Mouse (Mus musculus): ENCODE results near the gene Gpr25. TPM values are rescaled to one million over a fixed set of nuclear protein-coding genes. Genes with fewer than 3 reads are reported as not detected.

Gpr25 gene
- total RNA-seq, 2 experiments from 2014 or later: not detected

DNA sequence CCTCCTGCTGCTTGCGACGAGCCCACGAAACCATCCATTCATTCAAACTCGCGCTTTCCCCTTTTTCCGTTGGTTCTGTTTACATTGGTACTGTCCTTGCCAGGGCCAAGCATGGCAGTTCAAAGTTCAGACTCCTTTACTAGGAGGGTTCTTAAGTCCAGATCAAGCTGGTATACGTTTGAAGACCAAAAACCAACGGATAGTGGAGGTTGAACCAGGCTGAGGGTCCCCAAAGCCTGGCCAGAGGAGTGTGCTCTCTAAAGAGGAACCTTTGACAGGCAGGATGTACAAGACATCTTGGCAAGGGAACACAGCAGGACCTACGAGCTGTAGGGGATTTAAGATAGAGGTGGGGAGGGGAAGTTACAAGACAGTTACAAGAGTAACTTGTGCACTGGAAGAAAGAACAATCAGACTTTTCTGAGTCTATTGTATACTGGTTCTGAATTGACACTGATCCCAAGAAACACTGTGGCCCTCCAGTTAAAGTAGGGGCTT lies 26.0 kb downstream of the Gpr25 start:
- ATAC-seq (replicated peaks; ENCODE audit: low FRiP score, poor library complexity, severe bottlenecking): no peak

DNA sequence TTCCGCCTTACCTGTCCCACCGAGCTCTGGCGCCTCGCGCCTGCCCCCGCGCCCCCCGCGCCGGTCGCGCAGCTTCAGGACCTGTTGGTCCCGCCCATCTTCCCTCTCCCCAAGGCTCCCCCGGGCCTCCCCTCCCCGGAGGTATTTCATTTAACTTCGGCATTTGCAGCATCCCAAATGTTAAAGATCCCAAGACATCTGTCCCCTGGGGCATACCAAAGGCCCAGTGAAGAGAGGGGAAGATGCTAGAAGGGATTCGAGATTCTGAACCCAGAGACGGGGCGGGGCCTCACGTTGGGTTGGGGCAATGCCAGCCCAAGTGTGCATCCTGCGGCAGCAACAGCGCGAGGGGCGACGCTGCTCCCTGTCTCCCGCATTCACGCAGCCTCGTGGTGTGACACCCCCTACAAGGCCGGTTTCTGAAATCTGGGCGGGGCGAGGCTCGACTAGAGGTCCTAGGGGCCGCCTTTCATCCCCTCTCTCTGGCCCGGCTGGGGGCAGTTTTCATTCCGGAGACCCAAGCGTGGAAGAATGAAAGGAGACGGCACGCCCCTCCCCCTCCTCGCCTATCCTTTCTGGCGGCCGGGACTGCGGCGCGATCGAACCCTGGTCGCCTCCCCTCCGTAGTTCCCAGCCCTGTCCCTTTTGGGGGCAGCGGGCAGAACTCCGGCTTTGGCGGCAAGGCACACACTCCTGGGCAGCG lies 26.6 kb downstream of the Gpr25 start, which contains the start of gene Inava:
Gene Inava, minus strand, starts transcription at position 373 of the 703 bp plus-strand sequence.
- no peak for ATAC-seq (replicated peaks; ENCODE audit: low FRiP score, poor library complexity, severe bottlenecking)

DNA sequence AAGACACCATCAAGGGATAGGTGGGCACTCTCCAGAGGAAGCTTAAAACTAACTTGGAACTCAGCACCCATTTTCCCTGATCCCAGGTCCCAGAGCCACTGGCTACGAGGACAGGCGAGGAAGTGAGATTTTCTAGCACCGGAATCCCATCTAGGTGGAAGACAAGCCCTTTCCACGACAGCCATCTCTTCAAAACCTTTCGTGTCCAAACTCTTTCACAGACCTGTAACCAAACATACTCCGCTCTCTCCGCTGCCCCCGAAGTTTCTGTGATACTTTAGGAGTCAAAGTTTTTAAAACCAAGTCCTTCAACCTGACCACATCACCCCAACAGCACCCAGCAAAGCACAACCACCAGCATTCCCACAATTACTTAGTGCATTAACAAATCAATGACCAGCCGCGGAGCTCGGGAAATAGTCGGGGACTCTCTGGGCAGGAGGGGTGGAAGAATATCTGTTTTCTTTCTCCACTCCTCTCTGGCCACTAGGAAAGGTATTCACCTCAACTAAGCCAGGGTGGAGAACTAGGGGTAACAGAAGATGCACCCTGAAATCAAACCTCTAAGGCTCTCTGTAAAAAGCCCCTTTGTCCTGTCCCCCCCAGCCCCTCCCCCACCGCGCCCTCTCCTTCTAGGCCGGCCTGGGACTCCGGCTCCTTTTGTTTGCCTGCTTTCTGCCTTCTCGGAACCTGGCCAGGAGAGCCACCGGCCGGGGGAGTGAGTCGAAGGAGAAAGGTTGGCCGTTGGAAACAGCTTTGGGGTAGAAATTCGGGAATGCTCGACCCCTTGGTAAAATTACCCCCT lies 27.5 kb downstream of the Gpr25 start:
- ATAC-seq (replicated peaks; ENCODE audit: low FRiP score, poor library complexity, severe bottlenecking): no peak

DNA sequence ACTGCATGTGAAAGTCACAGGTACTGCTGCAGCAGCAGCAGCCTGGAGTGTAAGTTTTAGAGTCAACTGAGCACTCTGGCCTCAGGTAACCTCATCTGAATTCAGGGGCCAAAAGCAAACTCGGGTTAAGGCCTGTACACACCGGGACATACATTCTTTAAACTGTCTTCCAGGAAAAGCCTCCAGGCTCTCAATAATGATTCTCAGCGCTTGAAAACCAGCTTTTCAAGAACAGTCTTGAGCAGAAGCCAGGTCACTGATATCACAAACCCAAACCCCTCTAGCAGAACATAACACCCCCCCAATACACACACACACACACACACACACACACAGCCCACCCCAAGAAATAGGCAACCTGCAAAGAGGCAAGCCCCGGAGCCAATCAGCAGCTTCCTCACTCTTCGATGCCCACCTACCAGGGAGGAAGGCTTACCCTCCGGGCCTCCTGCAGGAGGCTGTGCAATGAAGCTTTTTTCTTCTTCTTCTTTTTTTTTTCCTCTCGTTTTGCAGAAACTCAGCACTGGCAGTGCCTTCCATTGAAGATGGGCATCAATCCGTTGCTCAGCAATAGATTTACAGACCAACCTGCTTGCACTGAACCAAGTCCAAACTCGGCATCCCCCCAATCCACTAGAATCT lies 28.3 kb downstream of the Gpr25 start:
- ATAC-seq (replicated peaks; ENCODE audit: low FRiP score, poor library complexity, severe bottlenecking): no peak

DNA sequence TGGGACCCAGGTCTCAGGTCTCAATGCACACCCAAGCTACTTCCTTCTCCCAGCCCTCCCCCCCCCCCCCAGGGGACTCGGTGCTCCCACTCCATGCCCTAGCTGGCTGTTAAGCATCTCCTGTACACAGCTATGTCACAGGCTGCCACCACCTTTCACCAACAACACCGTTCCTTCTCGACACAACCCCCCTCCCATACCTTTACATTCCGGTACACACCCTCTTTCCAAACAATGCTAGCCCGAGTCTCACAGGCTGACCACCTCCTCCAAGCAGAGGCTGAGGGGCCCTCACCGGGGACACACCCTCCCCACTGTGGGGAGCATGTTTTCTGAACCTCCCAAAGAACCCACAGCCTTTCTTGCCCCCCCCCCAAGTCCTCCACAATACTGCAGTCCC lies 29.1 kb downstream of the Gpr25 start:
- no peak for ATAC-seq (replicated peaks; ENCODE audit: low FRiP score, poor library complexity, severe bottlenecking)

DNA sequence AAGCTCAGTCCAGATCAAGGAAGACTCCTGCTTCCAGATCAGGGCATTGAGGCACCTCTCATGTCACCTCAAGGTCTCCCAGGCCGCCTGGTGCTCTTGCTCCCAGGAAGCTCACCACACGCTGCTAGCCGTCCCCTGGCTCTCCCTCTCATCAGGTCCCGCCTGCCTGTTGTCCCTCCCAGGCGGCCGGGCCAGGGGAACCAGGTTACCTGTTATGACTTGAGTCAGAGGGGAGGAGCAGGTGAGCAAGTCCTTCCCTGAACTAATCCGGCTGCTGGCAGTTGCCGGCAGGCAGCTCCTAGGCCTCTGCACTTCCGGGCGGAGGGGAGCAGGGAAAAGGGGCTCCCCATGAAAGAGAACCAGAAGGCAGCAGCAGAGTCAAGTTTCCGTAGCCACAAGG lies 30.5 kb downstream of the Gpr25 start:
- ATAC-seq (replicated peaks; ENCODE audit: low FRiP score, poor library complexity, severe bottlenecking): no peak

DNA sequence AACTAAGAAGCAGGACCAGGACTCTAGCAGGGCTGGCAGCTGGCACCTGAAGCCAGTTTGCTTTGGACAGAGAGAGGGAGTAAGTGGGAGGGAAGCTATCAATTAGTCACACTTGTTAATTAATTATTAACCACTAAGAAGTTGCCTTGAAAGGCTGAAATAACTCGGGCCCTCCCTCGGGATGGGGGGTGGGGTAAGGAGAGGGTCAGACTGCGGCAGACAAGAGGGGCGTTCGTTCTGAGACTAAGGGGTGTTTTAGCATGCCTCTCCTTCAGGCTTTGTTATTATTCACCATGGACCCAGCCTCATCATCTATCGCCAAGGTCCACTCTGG lies 31.7 kb downstream of the Gpr25 start:
- ATAC-seq (replicated peaks; ENCODE audit: low FRiP score, poor library complexity, severe bottlenecking): no peak

DNA sequence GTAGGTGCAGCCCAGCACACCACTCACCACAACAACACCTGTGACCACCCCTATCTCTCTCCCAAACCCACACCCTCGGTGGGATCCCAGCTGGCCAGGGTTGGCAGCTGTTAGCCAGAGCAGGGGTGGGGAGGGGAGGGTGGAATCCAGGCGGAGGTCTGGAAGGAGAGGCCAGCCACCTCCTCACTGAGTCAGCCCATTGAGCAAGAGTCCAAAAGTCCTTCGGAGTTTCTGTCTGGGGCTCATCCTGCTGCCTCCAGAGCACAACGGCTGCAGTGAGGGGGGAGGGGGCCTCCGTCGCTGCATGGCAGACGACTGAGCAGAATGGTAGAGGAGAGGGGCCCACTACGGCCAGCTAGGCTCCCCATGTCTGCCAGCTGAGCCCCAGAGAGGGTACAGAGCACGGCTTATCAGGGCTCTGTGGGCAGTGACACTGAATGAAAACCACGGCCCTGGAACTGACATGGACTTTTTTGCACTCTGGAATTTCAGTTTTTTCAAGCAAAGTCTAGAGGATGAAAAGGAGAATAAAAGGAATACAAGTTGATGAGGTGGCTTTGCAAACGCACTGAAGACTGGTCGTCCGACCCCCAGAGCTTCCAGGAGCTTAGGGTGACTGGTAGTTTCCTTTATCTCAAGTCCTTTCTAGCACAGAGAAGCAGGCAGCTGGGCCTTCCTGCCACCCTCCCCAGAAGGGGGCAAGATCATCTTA lies 32.2 kb downstream of the Gpr25 start:
- no peak for ATAC-seq (replicated peaks; ENCODE audit: low FRiP score, poor library complexity, severe bottlenecking)

DNA sequence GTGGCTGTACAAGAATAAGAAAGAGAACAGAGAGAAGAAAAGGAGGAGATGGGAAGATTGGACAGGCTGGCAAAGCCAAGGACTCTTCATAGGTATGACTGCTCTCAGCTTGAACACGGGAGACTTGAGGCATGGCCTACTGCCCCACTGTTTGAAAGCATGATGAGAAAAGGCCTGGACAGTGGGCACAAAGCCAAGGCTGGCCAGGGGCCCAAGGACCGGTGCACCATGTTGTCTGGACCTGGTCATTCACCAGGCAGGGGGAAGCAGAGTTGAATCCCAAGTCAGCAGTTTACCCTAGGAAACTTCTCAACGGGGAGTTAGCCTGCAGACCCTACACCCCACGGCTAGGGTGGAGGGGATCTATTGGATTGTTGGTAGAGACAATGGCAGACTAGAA lies 32.8 kb downstream of the Gpr25 start:
- ATAC-seq (replicated peaks; ENCODE audit: low FRiP score, poor library complexity, severe bottlenecking): no peak

DNA sequence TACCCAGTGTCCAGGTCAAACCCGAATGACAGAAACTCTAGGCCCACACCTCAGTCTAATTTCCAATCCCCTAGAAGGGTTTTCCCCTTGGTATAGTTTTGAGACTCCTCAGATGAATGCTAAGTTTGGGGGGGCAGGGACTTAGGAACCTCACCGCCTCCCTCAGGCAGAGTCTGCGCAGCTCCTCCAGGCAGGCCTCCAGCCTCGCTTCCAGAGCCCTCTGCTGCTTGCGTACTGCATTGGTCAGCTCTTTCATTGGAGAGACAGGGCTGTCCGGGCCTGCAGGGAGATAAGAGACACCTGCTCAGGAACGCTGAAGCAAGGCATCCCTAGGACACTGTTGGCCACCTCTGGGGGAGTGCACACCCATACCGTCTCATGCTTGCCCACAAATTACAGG lies 34.0 kb downstream of the Gpr25 start:
- no peak for ATAC-seq (replicated peaks; ENCODE audit: low FRiP score, poor library complexity, severe bottlenecking)

DNA sequence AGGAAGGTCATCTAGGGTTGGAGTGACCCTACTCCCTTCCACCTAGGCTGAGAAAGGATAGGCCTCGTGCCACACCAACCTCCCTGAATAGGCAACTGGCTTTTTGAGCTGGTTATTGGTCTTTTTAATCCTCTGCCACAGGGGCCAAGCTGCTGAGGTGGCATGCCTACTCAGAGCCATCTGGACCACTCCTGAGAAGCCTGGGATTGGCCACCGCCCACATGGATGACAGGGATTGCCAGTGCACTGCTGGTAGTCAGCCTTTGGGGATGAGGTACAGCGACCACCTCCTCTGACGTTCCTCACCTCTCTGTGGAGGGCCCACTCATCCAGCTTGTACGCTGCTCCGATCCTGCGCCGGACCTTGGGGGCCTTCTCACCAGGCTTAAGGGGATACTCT lies 34.8 kb downstream of the Gpr25 start:
- no peak for ATAC-seq (replicated peaks; ENCODE audit: low FRiP score, poor library complexity, severe bottlenecking)

DNA sequence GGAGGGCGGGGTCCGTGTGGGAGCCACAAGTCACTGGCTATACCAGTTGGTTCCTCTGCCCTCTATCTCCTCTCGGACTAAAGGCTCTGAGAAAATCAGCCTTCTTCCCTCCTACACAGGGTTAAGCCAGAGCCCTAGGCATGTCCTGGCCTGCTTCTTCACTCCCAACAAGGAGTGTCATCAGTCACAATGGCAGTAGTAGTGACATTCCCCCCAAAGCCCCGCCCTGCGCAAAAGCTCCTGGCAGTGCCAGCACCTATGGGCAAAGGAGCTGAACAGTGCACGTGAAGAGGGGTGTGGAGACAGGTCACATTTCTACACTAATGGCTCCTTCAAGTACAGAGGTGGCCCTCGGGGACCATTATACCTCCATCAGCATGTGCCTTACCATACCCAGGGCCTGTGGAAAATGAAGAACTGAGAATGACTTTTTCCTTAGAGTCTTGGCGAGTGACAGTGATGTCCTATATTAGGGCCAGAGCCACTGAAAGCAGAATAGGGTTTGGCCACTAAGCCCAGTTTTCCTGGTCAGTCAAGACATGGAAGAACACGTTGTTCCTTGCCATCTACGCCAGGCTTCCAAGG lies 36.8 kb downstream of the Gpr25 start:
- no peak for ATAC-seq (replicated peaks; ENCODE audit: low FRiP score, poor library complexity, severe bottlenecking)

DNA sequence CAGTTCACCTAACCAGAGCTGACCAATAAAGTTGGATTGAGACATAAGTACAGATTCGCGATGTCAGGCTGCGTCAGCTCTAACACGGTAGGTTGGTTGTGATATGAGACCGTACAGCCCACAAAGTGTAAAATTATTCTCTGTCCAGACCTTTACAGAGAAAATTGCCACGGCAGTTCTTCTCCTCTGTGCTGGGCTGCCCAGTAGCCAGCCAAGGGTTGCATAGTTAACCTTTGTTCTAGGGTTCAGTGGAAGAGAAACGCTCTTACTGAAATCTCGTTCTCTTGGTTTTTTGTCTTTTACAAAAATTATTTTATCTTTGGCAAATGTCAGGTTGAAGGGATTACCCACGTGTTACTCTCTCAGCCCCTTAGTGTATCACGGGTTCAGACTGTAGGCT lies 38.3 kb downstream of the Gpr25 start:
- no peak for ATAC-seq (replicated peaks; ENCODE audit: low FRiP score, poor library complexity, severe bottlenecking)

DNA sequence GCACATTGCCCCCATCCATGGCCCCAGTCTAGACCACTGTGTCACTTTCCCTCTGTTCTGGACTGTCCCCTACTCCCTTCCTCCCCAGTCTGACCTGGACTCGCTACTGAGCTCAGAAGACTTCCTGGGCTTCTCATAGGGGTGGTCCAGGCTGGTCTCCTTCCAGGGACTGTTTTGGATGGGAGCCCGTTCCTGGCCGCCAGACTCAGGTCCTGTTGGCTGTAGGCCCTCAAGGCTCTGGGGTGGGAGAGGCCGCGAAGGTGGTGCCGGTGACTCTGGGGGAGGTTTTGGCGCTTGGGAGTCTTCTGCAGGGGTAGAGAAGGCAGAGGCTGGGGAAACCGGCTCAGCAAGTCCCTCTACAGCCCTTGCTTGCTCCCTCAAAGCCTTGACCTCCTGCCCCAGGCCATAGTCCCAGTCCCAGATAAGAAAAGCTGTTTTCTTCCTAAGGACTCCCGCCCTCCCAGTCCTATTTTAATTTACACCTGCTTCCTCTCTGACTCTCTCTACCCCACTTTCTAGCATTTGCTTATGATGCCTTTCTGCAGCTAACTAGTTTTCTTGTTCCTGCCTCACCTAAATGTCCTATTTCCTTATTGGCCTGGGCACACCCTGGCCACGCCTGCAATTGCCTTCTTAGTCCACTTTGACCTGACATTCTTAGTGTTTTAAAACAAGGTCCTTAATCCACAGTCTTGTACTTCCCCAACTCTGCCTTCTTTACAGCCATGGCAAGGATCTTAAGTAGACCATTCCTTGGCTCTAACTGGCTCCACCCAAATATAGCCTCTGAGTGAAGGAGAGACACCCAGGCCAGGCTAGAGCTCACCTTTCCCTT lies 40.4 kb downstream of the Gpr25 start:
- no peak for ATAC-seq (replicated peaks; ENCODE audit: low FRiP score, poor library complexity, severe bottlenecking)

DNA sequence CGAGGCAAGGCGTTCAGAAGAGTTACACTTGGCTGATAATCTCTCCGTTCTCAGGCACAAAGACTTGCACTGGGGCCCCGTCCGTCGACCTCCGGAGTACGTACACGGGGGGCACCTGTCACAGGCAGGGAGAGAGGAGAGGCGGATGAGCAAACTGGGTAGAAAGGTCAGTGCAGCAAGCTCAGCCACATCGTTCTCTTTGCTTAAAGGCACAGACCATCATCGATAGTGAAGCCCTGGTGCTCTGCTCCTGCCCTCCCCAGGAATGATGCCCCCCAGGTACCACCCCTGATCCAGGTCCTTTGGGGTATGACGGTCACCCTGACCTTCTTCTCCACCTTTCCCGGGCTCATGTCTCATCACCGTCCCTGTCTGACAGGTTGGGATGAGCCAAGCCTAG lies 46.4 kb downstream of the Gpr25 start:
- ATAC-seq (replicated peaks; ENCODE audit: low FRiP score, poor library complexity, severe bottlenecking): no peak

DNA sequence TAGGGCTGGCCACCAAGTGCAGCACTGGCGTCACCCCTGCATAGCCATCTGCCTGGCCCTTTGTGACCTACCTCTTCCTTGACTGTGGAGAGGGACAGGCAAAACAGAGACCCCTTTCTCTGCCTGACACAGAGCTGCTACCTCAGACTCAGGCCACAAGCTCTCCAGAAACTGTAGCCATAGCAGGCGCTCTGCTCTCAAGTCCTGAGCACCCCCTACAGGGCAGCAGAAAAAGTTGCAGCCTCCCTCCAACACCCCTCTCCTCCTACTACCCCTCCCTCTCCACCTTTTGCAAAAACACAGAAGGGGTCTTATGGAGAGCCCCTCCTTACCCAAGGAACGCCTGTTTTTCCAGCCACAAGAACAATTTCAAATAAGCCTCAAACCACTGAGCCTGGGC lies 47.9 kb downstream of the Gpr25 start, which contains the start of gene Mroh3:
Gene Mroh3, minus strand, starts transcription at position 26 of the 400 bp plus-strand sequence.
- no peak for ATAC-seq (replicated peaks; ENCODE audit: low FRiP score, poor library complexity, severe bottlenecking)

Data from erythroid progenitor cell, adult 5-6 weeks (primary cell).